Mouse (Mus musculus): ENCODE measurements around the gene Thumpd3.

DNA sequence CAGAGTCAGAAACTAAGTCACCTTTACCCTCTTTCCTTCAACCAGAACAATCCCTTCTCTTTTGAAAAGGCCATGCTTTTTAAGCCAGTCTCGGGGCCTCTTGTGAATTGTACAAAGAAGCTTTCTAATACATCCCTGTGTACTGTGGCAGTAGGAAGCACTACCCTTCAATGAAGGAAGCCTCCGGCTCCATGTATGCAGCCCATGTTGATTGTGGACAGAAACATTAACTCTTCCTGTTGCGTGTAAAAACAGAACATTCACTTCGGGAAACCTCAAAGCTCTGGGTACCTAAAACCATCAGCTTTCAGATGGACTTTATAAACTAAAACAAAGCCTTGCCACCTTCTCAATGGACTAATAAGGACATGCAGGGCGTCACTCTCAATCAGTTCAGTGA lies 20.3 kb upstream of the Thumpd3 start:
- no peak for TF ChIP-seq CTCF (IDR thresholded peaks at IDR 0.05; ENCODE audit: low read depth)
- TF ChIP-seq EP300 (optimal IDR thresholded peaks at IDR 0.05), result no peak

All from stomach, postnatal 0 days (tissue).